Mouse (Mus musculus) bone marrow, adult 2 months (tissue): ENCODE results near the gene Mcm3ap. TPM values are rescaled to one million over a fixed set of nuclear protein-coding genes. Genes with fewer than 3 reads are reported as not detected.

Experiments
- H3K27ac ChIP-seq: fragments of 200-500 bp; 2 replicates; pipeline ENCODE4 v1.5.1; 2012; ENCODE audit warnings: low read depth, mild to moderate bottlenecking, control low read depth, inconsistent platforms, low read length; ENCODE audit not compliant: control insufficient read depth, poor library complexity, insufficient read depth
- H3K4me1 ChIP-seq: fragments of 200-500 bp; 2 replicates; pipeline ENCODE4 v1.6.1; 2011; ENCODE audit warnings: low read length; ENCODE audit not compliant: control insufficient read depth, insufficient read depth
- H3K4me3 ChIP-seq: fragments of 200-500 bp; replicated peaks from 2 replicates; pipeline ENCODE3; 2011; ENCODE audit warnings: mild to moderate bottlenecking, low read depth, low read length, control low read depth; ENCODE audit not compliant: control insufficient read depth
- CTCF ChIP-seq: fragments of 200-500 bp; IDR thresholded peaks from 2 replicates; pipeline ENCODE4 v1.5.1; 2011; ENCODE audit warnings: low read length, control low read depth; ENCODE audit not compliant: control insufficient read depth, insufficient read depth
- POLR2A ChIP-seq: fragments of 200-500 bp; IDR thresholded peaks from 2 replicates; pipeline ENCODE4 v1.6.1; 2011; ENCODE audit warnings: low read depth, mild to moderate bottlenecking, control low read depth, low read length, borderline replicate concordance; ENCODE audit not compliant: control insufficient read depth
- WGBS: fragments of 180-500 bp; shearing (Covaris S2); methylation state at CpG from one replicate; pipeline ENCODE4 v1.1.7; 2018; 5-methylcytosine and 5-hydroxymethylcytosine counted together
- polyA plus RNA-seq: library from polyadenylated mRNA; stranded (reverse); fragments of >200 nt; gene quantifications from 2 replicates; pipeline ENCODE4 v1.2.4, GENCODE M21; 2011; ENCODE audit warnings: low replicate concordance; ENCODE audit not compliant: missing spikeins, insufficient read depth, insufficient read length

Mcm3ap gene
- polyA plus RNA-seq, 1 experiment = 34.0 TPM

DNA sequence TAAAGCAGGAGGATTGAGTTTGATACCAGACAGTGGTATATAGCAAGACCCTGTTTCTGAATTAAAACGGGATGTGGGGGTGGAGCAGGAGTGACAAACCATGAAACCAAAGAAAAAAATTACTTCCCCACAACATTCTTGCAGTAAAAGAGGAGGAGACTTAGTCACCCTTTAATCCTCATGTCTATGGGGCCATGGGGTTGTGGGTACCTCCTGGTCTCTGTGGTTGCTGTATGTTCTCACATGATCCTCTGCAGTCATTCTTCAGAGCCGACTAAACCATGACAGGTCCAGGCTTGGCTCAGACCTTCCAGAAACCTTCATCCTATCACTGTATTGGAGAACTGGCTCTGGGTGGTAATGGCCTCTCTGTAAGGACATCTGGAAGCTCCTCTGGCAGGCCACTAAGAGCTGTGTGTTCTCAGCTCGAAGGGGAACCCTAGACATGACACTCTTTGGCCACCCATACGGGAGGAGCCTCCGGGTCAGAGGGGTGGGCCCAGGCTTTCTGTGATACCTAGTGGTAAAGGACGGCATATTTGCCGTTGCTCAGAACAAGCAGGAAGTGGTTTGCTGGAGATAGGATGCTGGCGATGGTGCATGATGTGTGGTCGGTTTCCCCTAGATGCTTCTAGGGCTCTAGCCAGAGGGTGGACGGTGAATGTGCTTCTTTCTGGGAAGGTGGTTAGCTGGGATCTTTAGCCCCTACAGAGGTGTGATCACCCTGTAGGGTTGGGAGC, 74.1 kb downstream of the Mcm3ap start:
- Histone ChIP-seq H3K27ac (no peak overlapping the region), H3K4me3 (no peak overlapping the region), H3K4me1 (peaks cover 2% of the 10 kb centered on the region; the same call in 1 of the 2 replicates)
- TF ChIP-seq CTCF (no peak), POLR2A (no peak)
- WGBS = 8% methylated on average over 10 of the region's 10 CpGs

- WGBS = 94% methylated on average over 8 of the region's 8 CpGs
- peaks cover 2% of the 10 kb centered on the region; the same call in 1 of the 2 replicates for H3K4me1 ChIP-seq
These were observed 77.8 kb downstream of the Mcm3ap start for GRCm38 (mm10) chr10:76546566-76546965.

GRCm38 (mm10) chr10:76548218-76548617, 79.5 kb downstream of the Mcm3ap start:
- Histone ChIP-seq H3K4me3 (no peak overlapping the region), H3K27ac (no peak overlapping the region), H3K4me1 (no peaks in the 10 kb centered on the region)
- WGBS = 91% methylated on average over 8 of the region's 8 CpGs
- TF ChIP-seq CTCF = no peak
- no peak for TF ChIP-seq POLR2A

More at GRCm38 (mm10) chr10:76546566-76546965, 77.8 kb downstream of the Mcm3ap start:
- Histone ChIP-seq H3K4me3 (no peak overlapping the region), H3K27ac (no peak overlapping the region)
- TF ChIP-seq POLR2A (no peak), CTCF (no peak)

GRCm38 (mm10) chr10:76550458-76550857, 81.7 kb downstream of the Mcm3ap start:
- H3K4me1 ChIP-seq = no peaks in the 10 kb centered on the region
- no peak overlapping the region for H3K4me3 ChIP-seq
- TF ChIP-seq CTCF = peak; percentile 16; the same call in 1 of the 2 replicates
- TF ChIP-seq POLR2A = no peak
- WGBS = 87% methylated on average over 5 of the region's 5 CpGs
- no peak overlapping the region for H3K27ac ChIP-seq

DNA sequence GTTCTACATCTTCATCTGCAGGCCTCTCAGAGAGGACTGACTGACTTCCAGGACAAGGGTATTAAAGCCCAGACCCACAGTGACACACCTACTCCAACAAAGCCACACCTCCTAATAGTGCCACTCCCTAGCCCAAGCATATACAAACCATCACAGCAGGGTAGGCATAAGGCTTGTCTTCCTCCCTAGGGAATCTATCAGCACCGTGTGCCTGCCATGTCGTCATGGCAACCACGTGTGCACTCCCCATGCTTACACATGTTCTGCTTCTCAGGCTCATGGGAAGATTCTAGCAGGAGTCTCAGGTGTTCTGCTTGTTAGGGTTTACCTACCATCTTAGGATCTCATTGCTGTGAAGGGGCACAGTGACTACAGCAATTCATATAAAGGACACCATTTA, 82.8 kb downstream of the Mcm3ap start:
- 80% methylated on average over 3 of the region's 3 CpGs for WGBS
- no peaks in the 10 kb centered on the region for H3K4me1 ChIP-seq

GRCm38 (mm10) chr10:76554061-76554460, 85.3 kb downstream of the Mcm3ap start:
- no peak overlapping the region for H3K4me3 ChIP-seq
- 80% methylated on average over 5 of the region's 5 CpGs for WGBS
- TF ChIP-seq CTCF (no peak), POLR2A (no peak)
- H3K4me1 ChIP-seq = no peaks in the 10 kb centered on the region
- no peak overlapping the region for H3K27ac ChIP-seq

More for the DNA sequence above, 82.8 kb downstream of the Mcm3ap start:
- no peak for TF ChIP-seq CTCF
- TF ChIP-seq POLR2A = no peak
- Histone ChIP-seq H3K4me3 (no peak overlapping the region), H3K27ac (no peak overlapping the region)

- H3K4me1 ChIP-seq = no peaks in the 10 kb centered on the region
- H3K27ac ChIP-seq = no peak within 1 kb of the TSS
- H3K4me3 ChIP-seq = no peak within 1 kb of the TSS
- TF ChIP-seq POLR2A = no peak
- no peak for TF ChIP-seq CTCF
- WGBS = 80% methylated on average over 10 of the region's 10 CpGs
These were observed 93.2 kb downstream of the Mcm3ap start, which contains the start of gene Spatc1l for GRCm38 (mm10) chr10:76561972-76562371. Gene Spatc1l, plus strand, starts transcription at chr10:76562272.

Other genes with a start within 250 kb of the Mcm3ap start
- 2.5 and 4.7 TPM in 2 replicates for gene Prmt2, start 231.1 kb upstream of the Mcm3ap start, polyA plus RNA-seq
- gene S100b, start 215.1 kb upstream of the Mcm3ap start, polyA plus RNA-seq = 2.6 and 3.4 TPM in 2 replicates
- gene Dip2a, start 123.6 kb upstream of the Mcm3ap start, polyA plus RNA-seq = 1.9 and 2.0 TPM in 2 replicates
- gene AC141477.1, start 28.5 kb upstream of the Mcm3ap start, polyA plus RNA-seq = 35.4 TPM in 1 of 2 replicates, not detected in the other
- 19.9 and 24.8 TPM in 2 replicates for gene Pcnt, start 26.1 kb upstream of the Mcm3ap start, polyA plus RNA-seq
- not detected in 2 replicates for gene 2610028H24Rik, start 19.8 kb upstream of the Mcm3ap start, polyA plus RNA-seq
- gene Ybey, start 187 bp downstream of the Mcm3ap start, polyA plus RNA-seq = 1.5 and 4.2 TPM in 2 replicates
- 1.4 and 4.6 TPM in 2 replicates for gene Lss, start 62.7 kb downstream of the Mcm3ap start, polyA plus RNA-seq
- gene Spatc1l, start 93.3 kb downstream of the Mcm3ap start, polyA plus RNA-seq = not detected in 2 replicates
- 1.1 and 1.4 TPM in 2 replicates for gene Ftcd, start 106.7 kb downstream of the Mcm3ap start, polyA plus RNA-seq
- 4.7 and 6.2 TPM in 2 replicates for gene Col6a2, start 154.7 kb downstream of the Mcm3ap start, polyA plus RNA-seq